Mouse (Mus musculus): ENCODE results near the gene Akap17b. TPM values are rescaled to one million over a fixed set of nuclear protein-coding genes. Genes with fewer than 3 reads are reported as not detected.
A peak's percentile ranks its signal among the peaks of the same experiment; 100 is the strongest.

Gene Akap17b
- 4.3 and 5.1 TPM in 2 replicates for polyA plus RNA-seq (2014; fragmentation: Nextera tagmentation; extraction: Ambion mirVana)

- Histone ChIP-seq H3K4me3 (ENCODE audit: low read depth, low read length) (peak within 1 kb of the TSS; percentile 55), H3K36me3 (ENCODE audit: control insufficient read depth, insufficient read depth, low read length) (no peaks in the 10 kb centered on the region), H3K27ac (ENCODE audit: low read depth, low read length) (peak within 1 kb of the TSS; percentile 35; the same call in 1 of the 2 replicates), H3K9me3 (ENCODE audit: control insufficient read depth, low read length) (no peaks in the 10 kb centered on the region), H3K27me3 (ENCODE audit: control insufficient read depth, insufficient read depth, low read length) (no peaks in the 10 kb centered on the region), H3K9ac (ENCODE audit: low read length) (peak within 1 kb of the TSS; percentile 62), H3K4me2 (peak within 1 kb of the TSS; percentile 42), H3K4me1 (ENCODE audit: control insufficient read depth, insufficient read depth, low read length) (no peaks in the 10 kb centered on the region)
- DNase-seq (ENCODE audit: low spot score, missing footprints) (peak; percentile 95), ATAC-seq (ENCODE audit: low FRiP score) (peak; percentile 95)
- WGBS = 25% methylated on average over 56 of the region's 60 CpGs
Measured at GRCm38 (mm10) chrX:36644657-36645551, at the start of gene Akap17b. TSS of gene Akap17b (minus strand) at chrX:36645395.

GRCm38 (mm10) chrX:36691365-36691764 is 46.2 kb upstream of the Akap17b start:
- no peaks in the 10 kb centered on the region for H3K4me1 ChIP-seq (ENCODE audit: control insufficient read depth, insufficient read depth, low read length)
- WGBS = 94% methylated on average over 5 of the region's 5 CpGs

GRCm38 (mm10) chrX:36689655-36690054 is 44.5 kb upstream of the Akap17b start:
- DNase-seq (ENCODE audit: low spot score, missing footprints) = no peak
- no peak overlapping the region for H3K4me2 ChIP-seq
- no peak overlapping the region for H3K9ac ChIP-seq (ENCODE audit: low read length)
- H3K4me3 ChIP-seq (ENCODE audit: low read depth, low read length) = no peak overlapping the region
- no peaks in the 10 kb centered on the region for H3K36me3 ChIP-seq (ENCODE audit: control insufficient read depth, insufficient read depth, low read length)
- H3K9me3 ChIP-seq (ENCODE audit: control insufficient read depth, low read length) = no peaks in the 10 kb centered on the region
- no peak for ATAC-seq (ENCODE audit: low FRiP score)
- H3K27ac ChIP-seq (ENCODE audit: low read depth, low read length) = no peak overlapping the region
- no peaks in the 10 kb centered on the region for H3K27me3 ChIP-seq (ENCODE audit: control insufficient read depth, insufficient read depth, low read length)
- H3K4me1 ChIP-seq (ENCODE audit: control insufficient read depth, insufficient read depth, low read length) = no peaks in the 10 kb centered on the region

More at GRCm38 (mm10) chrX:36691365-36691764, 46.2 kb upstream of the Akap17b start:
- no peak for ATAC-seq (ENCODE audit: low FRiP score)
- H3K9ac ChIP-seq (ENCODE audit: low read length) = no peak overlapping the region
- H3K4me3 ChIP-seq (ENCODE audit: low read depth, low read length) = no peak overlapping the region
- no peaks in the 10 kb centered on the region for H3K36me3 ChIP-seq (ENCODE audit: control insufficient read depth, insufficient read depth, low read length)
- no peak overlapping the region for H3K27ac ChIP-seq (ENCODE audit: low read depth, low read length)
- DNase-seq (ENCODE audit: low spot score, missing footprints) = no peak
- H3K27me3 ChIP-seq (ENCODE audit: control insufficient read depth, insufficient read depth, low read length) = no peaks in the 10 kb centered on the region
- H3K9me3 ChIP-seq (ENCODE audit: control insufficient read depth, low read length) = no peaks in the 10 kb centered on the region
- no peak overlapping the region for H3K4me2 ChIP-seq

DNA sequence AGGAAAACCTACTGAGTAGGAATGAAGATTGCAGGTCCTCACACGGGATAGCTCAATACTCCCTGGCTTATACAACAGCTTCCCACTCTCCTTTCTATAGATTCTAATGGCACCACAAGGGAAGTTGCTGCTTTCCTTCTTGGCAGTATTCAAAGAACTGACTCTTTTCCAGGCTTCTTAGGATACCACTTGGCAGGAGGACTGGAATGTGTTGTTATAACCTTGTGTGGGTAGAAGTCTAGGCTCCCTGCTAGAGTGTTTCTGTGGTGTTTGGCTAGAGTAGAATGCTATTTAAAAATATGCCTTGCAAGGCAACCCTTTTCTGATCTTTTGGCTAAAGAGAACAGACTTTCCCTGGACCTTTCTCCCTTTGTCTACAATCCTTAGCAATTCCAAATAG is 31.6 kb upstream of the Akap17b start:
- DNase-seq (ENCODE audit: low spot score, missing footprints) = no peak
- no peaks in the 10 kb centered on the region for H3K4me1 ChIP-seq (ENCODE audit: control insufficient read depth, insufficient read depth, low read length)
- 61% methylated on average over 1 of the region's 1 CpGs for WGBS
- no peaks in the 10 kb centered on the region for H3K36me3 ChIP-seq (ENCODE audit: control insufficient read depth, insufficient read depth, low read length)
- ATAC-seq (ENCODE audit: low FRiP score) = no peak
- H3K27me3 ChIP-seq (ENCODE audit: control insufficient read depth, insufficient read depth, low read length) = no peaks in the 10 kb centered on the region
- H3K9ac ChIP-seq (ENCODE audit: low read length) = no peak overlapping the region
- H3K4me3 ChIP-seq (ENCODE audit: low read depth, low read length) = no peak overlapping the region
- H3K27ac ChIP-seq (ENCODE audit: low read depth, low read length) = no peak overlapping the region
- H3K9me3 ChIP-seq (ENCODE audit: control insufficient read depth, low read length) = no peaks in the 10 kb centered on the region
- no peak overlapping the region for H3K4me2 ChIP-seq

- Histone ChIP-seq H3K27ac (ENCODE audit: low read depth, low read length) (no peak overlapping the region), H3K27me3 (ENCODE audit: control insufficient read depth, insufficient read depth, low read length) (no peaks in the 10 kb centered on the region), H3K4me2 (no peak overlapping the region), H3K4me1 (ENCODE audit: control insufficient read depth, insufficient read depth, low read length) (no peaks in the 10 kb centered on the region), H3K9me3 (ENCODE audit: control insufficient read depth, low read length) (no peaks in the 10 kb centered on the region), H3K36me3 (ENCODE audit: control insufficient read depth, insufficient read depth, low read length) (no peaks in the 10 kb centered on the region), H3K4me3 (ENCODE audit: low read depth, low read length) (no peak overlapping the region), H3K9ac (ENCODE audit: low read length) (no peak overlapping the region)
- ATAC-seq (ENCODE audit: low FRiP score) (no peak), DNase-seq (ENCODE audit: low spot score, missing footprints) (no peak)
- WGBS = 70% methylated on average over 2 of the region's 2 CpGs
Measured at GRCm38 (mm10) chrX:36672708-36673107, 27.5 kb upstream of the Akap17b start.

GRCm38 (mm10) chrX:36640046-36640445 is 5.1 kb downstream of the Akap17b start:
- H3K27ac ChIP-seq (ENCODE audit: low read depth, low read length) = no peak overlapping the region
- no peaks in the 10 kb centered on the region for H3K9me3 ChIP-seq (ENCODE audit: control insufficient read depth, low read length)
- ATAC-seq (ENCODE audit: low FRiP score) (no peak), DNase-seq (ENCODE audit: low spot score, missing footprints) (no peak)
- H3K9ac ChIP-seq (ENCODE audit: low read length) = no peak overlapping the region
- no peaks in the 10 kb centered on the region for H3K27me3 ChIP-seq (ENCODE audit: control insufficient read depth, insufficient read depth, low read length)
- 92% methylated on average over 6 of the region's 6 CpGs for WGBS
- no peaks in the 10 kb centered on the region for H3K36me3 ChIP-seq (ENCODE audit: control insufficient read depth, insufficient read depth, low read length)
- no peaks in the 10 kb centered on the region for H3K4me1 ChIP-seq (ENCODE audit: control insufficient read depth, insufficient read depth, low read length)
- no peak overlapping the region for H3K4me3 ChIP-seq (ENCODE audit: low read depth, low read length)
- H3K4me2 ChIP-seq = no peak overlapping the region

DNA sequence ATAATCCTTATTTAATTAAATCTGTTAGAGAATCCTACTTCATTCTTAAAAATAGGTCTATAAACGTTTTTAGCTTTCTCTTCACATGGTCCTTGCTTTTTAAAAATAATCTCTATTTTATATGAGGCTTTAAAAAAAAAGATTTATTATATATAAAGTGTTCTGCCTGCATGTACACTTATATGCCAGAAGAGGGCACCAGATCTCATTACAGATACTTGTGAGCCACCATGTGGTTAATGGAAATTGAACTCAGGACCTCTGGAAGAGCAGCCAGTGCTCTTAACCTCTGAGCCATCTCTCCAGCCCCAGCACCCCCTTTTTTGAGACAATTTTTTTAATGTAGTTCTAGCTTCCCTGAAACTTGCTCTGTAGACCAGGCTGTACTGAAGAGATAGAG is 14.4 kb downstream of the Akap17b start:
- no peak overlapping the region for H3K4me3 ChIP-seq (ENCODE audit: low read depth, low read length)
- no peaks in the 10 kb centered on the region for H3K4me1 ChIP-seq (ENCODE audit: control insufficient read depth, insufficient read depth, low read length)
- ATAC-seq (ENCODE audit: low FRiP score) = no peak
- H3K9ac ChIP-seq (ENCODE audit: low read length) = no peak overlapping the region
- no peak overlapping the region for H3K27ac ChIP-seq (ENCODE audit: low read depth, low read length)
- H3K36me3 ChIP-seq (ENCODE audit: control insufficient read depth, insufficient read depth, low read length) = no peaks in the 10 kb centered on the region
- DNase-seq (ENCODE audit: low spot score, missing footprints) = no peak
- no peaks in the 10 kb centered on the region for H3K9me3 ChIP-seq (ENCODE audit: control insufficient read depth, low read length)
- H3K4me2 ChIP-seq = no peak overlapping the region
- no peaks in the 10 kb centered on the region for H3K27me3 ChIP-seq (ENCODE audit: control insufficient read depth, insufficient read depth, low read length)
- 8% methylated on average over 1 of the region's 1 CpGs for WGBS

GRCm38 (mm10) chrX:36628102-36628501 is 17.1 kb downstream of the Akap17b start:
- no peaks in the 10 kb centered on the region for H3K27me3 ChIP-seq (ENCODE audit: control insufficient read depth, insufficient read depth, low read length)
- H3K9ac ChIP-seq (ENCODE audit: low read length) = no peak overlapping the region
- no peak overlapping the region for H3K4me2 ChIP-seq
- no peaks in the 10 kb centered on the region for H3K4me1 ChIP-seq (ENCODE audit: control insufficient read depth, insufficient read depth, low read length)
- H3K27ac ChIP-seq (ENCODE audit: low read depth, low read length) = no peak overlapping the region
- WGBS = 85% methylated on average over 3 of the region's 3 CpGs
- H3K36me3 ChIP-seq (ENCODE audit: control insufficient read depth, insufficient read depth, low read length) = no peaks in the 10 kb centered on the region
- no peaks in the 10 kb centered on the region for H3K9me3 ChIP-seq (ENCODE audit: control insufficient read depth, low read length)
- ATAC-seq (ENCODE audit: low FRiP score) = no peak
- H3K4me3 ChIP-seq (ENCODE audit: low read depth, low read length) = no peak overlapping the region
- DNase-seq (ENCODE audit: low spot score, missing footprints) = no peak

DNA sequence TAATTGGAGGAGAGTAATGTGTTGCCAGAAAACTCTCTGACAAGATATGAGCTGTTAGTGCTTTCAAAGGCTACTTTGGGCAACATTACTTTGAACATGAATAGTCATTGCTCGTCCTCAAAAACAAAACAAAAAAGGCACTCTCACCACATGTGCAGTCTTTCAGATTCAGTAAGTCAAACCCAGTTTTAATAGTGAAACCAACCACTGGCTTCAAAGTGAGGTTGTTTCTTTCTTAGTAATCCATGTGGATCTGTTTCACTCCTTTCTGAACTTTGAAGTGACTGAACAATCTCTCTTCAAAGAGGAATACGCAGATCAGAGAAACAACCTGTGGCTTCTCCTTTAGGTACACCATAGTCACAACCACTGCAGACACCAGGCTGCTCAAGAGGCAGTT is 36.1 kb downstream of the Akap17b start:
- H3K9ac ChIP-seq (ENCODE audit: low read length) = no peak overlapping the region
- no peaks in the 10 kb centered on the region for H3K36me3 ChIP-seq (ENCODE audit: control insufficient read depth, insufficient read depth, low read length)
- no peak overlapping the region for H3K4me3 ChIP-seq (ENCODE audit: low read depth, low read length)
- no peak overlapping the region for H3K27ac ChIP-seq (ENCODE audit: low read depth, low read length)
- no peaks in the 10 kb centered on the region for H3K9me3 ChIP-seq (ENCODE audit: control insufficient read depth, low read length)
- no peaks in the 10 kb centered on the region for H3K4me1 ChIP-seq (ENCODE audit: control insufficient read depth, insufficient read depth, low read length)
- WGBS = 80% methylated on average over 2 of the region's 2 CpGs
- DNase-seq (ENCODE audit: low spot score, missing footprints) (no peak), ATAC-seq (ENCODE audit: low FRiP score) (no peak)
- no peak overlapping the region for H3K4me2 ChIP-seq
- no peaks in the 10 kb centered on the region for H3K27me3 ChIP-seq (ENCODE audit: control insufficient read depth, insufficient read depth, low read length)

Measured in midbrain, embryonic 11.5 days (tissue).